Mouse (Mus musculus) urinary bladder, postnatal 14 days (tissue): ENCODE results near the gene Pik3ap1.
"Not testable (repeated sequence)": the region's sequence is repeated elsewhere in the genome, so short reads cannot be mapped to it uniquely, and the experiment has no call there.

Experiments used
- DNase-seq: peaks from one replicate; pipeline ENCODE4 v3.0.0; 2021; ENCODE audit warnings: low spot score

The Pik3ap1 gene

GRCm38 (mm10) chr19:41332228-41332627 is 52.7 kb downstream of the Pik3ap1 start:
- no peak for DNase-seq

- no peak for DNase-seq
These were observed 54.5 kb downstream of the Pik3ap1 start for GRCm38 (mm10) chr19:41330401-41330800.

- DNase-seq: no peak
These were observed 54.9 kb downstream of the Pik3ap1 start for GRCm38 (mm10) chr19:41329961-41330360.

- no peak for DNase-seq
These were observed 56.2 kb downstream of the Pik3ap1 start for GRCm38 (mm10) chr19:41328743-41329142.

GRCm38 (mm10) chr19:41323813-41324212 is 61.1 kb downstream of the Pik3ap1 start:
- DNase-seq: no peak

GRCm38 (mm10) chr19:41323125-41323524 is 61.8 kb downstream of the Pik3ap1 start:
- DNase-seq: no peak

- no peak for DNase-seq
These were observed 63.8 kb downstream of the Pik3ap1 start for GRCm38 (mm10) chr19:41321149-41321548.

- DNase-seq: peak; percentile 39
These were observed 67.4 kb downstream of the Pik3ap1 start for GRCm38 (mm10) chr19:41317315-41318095.

- no peak for DNase-seq
These were observed 70.2 kb downstream of the Pik3ap1 start for GRCm38 (mm10) chr19:41314696-41315095.

- no peak for DNase-seq
These were observed 71.2 kb downstream of the Pik3ap1 start for GRCm38 (mm10) chr19:41313663-41314062.

- not testable (repeated sequence) for DNase-seq
These were observed 72.3 kb downstream of the Pik3ap1 start for GRCm38 (mm10) chr19:41312587-41312986.

- no peak for DNase-seq
These were observed 72.9 kb downstream of the Pik3ap1 start for GRCm38 (mm10) chr19:41312027-41312426.

- no peak for DNase-seq
These were observed 73.8 kb downstream of the Pik3ap1 start for GRCm38 (mm10) chr19:41310971-41311703.

GRCm38 (mm10) chr19:41303933-41304332 is 81.0 kb downstream of the Pik3ap1 start:
- no peak for DNase-seq

GRCm38 (mm10) chr19:41303433-41303832 is 81.5 kb downstream of the Pik3ap1 start:
- DNase-seq: no peak

- no peak for DNase-seq
These were observed 83.0 kb downstream of the Pik3ap1 start for GRCm38 (mm10) chr19:41301856-41302255.

- DNase-seq: no peak
These were observed 85.5 kb downstream of the Pik3ap1 start for GRCm38 (mm10) chr19:41299446-41299845.

- DNase-seq: no peak
These were observed 93.8 kb downstream of the Pik3ap1 start for GRCm38 (mm10) chr19:41290952-41291619.

GRCm38 (mm10) chr19:41288568-41288967 is 96.3 kb downstream of the Pik3ap1 start:
- DNase-seq: no peak

GRCm38 (mm10) chr19:41287224-41287623 is 97.7 kb downstream of the Pik3ap1 start:
- no peak for DNase-seq

GRCm38 (mm10) chr19:41284515-41284914 is 100.4 kb downstream of the Pik3ap1 start:
- DNase-seq: no peak

- DNase-seq: no peak
These were observed 102.2 kb downstream of the Pik3ap1 start for GRCm38 (mm10) chr19:41282718-41283117.

- DNase-seq: no peak
These were observed 102.7 kb downstream of the Pik3ap1 start for GRCm38 (mm10) chr19:41282216-41282615.
